Mouse (Mus musculus) layer of hippocampus, postnatal 36 days (tissue): ENCODE results near the gene Smarcd2. TPM values are rescaled to one million over a fixed set of nuclear protein-coding genes. Genes with fewer than 3 reads are reported as not detected.

Experiments used
- DNase-seq, 2 experiments: peaks; one replicate each; pipeline ENCODE4 v3.0.0; 2022
- total RNA-seq, 2 experiments: library from RNA; stranded (reverse); gene quantifications; 2 replicates each; pipeline ENCODE4 v1.2.3; 2021

Smarcd2 gene
- 10 to 100 TPM; 28.5 to 38.9 TPM for total RNA-seq

GRCm38 (mm10) chr11:106272644-106273310, at the start of gene Smarcd2:
Gene Smarcd2, minus strand, starts transcription at chr11:106272972.
- peak; percentile 99 to 100 for DNase-seq

GRCm38 (mm10) chr11:106318406-106319366, 45.9 kb upstream of the Smarcd2 start:
- DNase-seq = no peak

- no peak for DNase-seq
Observed at GRCm38 (mm10) chr11:106317801-106318200, 45.0 kb upstream of the Smarcd2 start.

- DNase-seq = no peak
Observed at GRCm38 (mm10) chr11:106316416-106316815, 43.6 kb upstream of the Smarcd2 start.

- no peak for DNase-seq
Observed at GRCm38 (mm10) chr11:106314333-106314812, 41.6 kb upstream of the Smarcd2 start, which contains the start of gene Cd79b. Gene Cd79b, minus strand, starts transcription at chr11:106314762.

GRCm38 (mm10) chr11:106313533-106313932, 40.8 kb upstream of the Smarcd2 start:
- no peak for DNase-seq

- no peak for DNase-seq
Observed at GRCm38 (mm10) chr11:106310123-106310522, 37.4 kb upstream of the Smarcd2 start.

GRCm38 (mm10) chr11:106308162-106308561, 35.4 kb upstream of the Smarcd2 start:
- no peak for DNase-seq

- DNase-seq = no peak
Observed at GRCm38 (mm10) chr11:106307432-106307831, 34.7 kb upstream of the Smarcd2 start.

GRCm38 (mm10) chr11:106306758-106307157, 34.0 kb upstream of the Smarcd2 start:
- DNase-seq = no peak

GRCm38 (mm10) chr11:106306065-106306385, 33.3 kb upstream of the Smarcd2 start:
- no peak for DNase-seq

- DNase-seq = no peak
Observed at GRCm38 (mm10) chr11:106305348-106306064, 32.7 kb upstream of the Smarcd2 start.

GRCm38 (mm10) chr11:106302634-106303033, 29.9 kb upstream of the Smarcd2 start:
- no peak for DNase-seq

GRCm38 (mm10) chr11:106301765-106302164, 29.0 kb upstream of the Smarcd2 start, which contains the start of gene Gh:
Gene Gh, minus strand, starts transcription at chr11:106301865.
- no peak for DNase-seq

- DNase-seq = no peak
Observed at GRCm38 (mm10) chr11:106291861-106292260, 19.1 kb upstream of the Smarcd2 start.

- no peak for DNase-seq
Observed at GRCm38 (mm10) chr11:106290376-106290775, 17.6 kb upstream of the Smarcd2 start.

GRCm38 (mm10) chr11:106289369-106289768, 16.6 kb upstream of the Smarcd2 start:
- DNase-seq = no peak

- no peak for DNase-seq
Observed at GRCm38 (mm10) chr11:106286987-106287386, 14.2 kb upstream of the Smarcd2 start.

- DNase-seq = no peak
Observed at GRCm38 (mm10) chr11:106286206-106286605, 13.4 kb upstream of the Smarcd2 start.

GRCm38 (mm10) chr11:106284126-106284525, 11.4 kb upstream of the Smarcd2 start:
- DNase-seq = no peak

GRCm38 (mm10) chr11:106283371-106283770, 10.6 kb upstream of the Smarcd2 start:
- DNase-seq = no peak

- DNase-seq = no peak
Observed at GRCm38 (mm10) chr11:106282452-106282851, 9.7 kb upstream of the Smarcd2 start.

- peak; percentile 90 for DNase-seq
Observed at GRCm38 (mm10) chr11:106276454-106276853, 3.7 kb upstream of the Smarcd2 start, which contains the start of gene Tcam1. Gene Tcam1, plus strand, starts transcription at chr11:106276672.
